Mouse (Mus musculus) liver, embryonic 16.5 days (tissue): ENCODE results near the gene Rmnd1. TPM values are rescaled to one million over a fixed set of nuclear protein-coding genes. Genes with fewer than 3 reads are reported as not detected.

Experiments
- ATAC-seq: fragments of 200-750 bp; cut with Nextera tagmentation; 2 replicates; pipeline ENCODE4 v1.8.0; 2017; ENCODE audit warnings: low read depth, mild to moderate bottlenecking, moderate number of reproducible peaks, moderate library complexity
- H3K27ac ChIP-seq: fragments of 300-500 bp; sonication (generic); 2 replicates; pipeline ENCODE4 v1.5.1; 2014; ENCODE audit warnings: mild to moderate bottlenecking, low read length
- H3K27me3 ChIP-seq: fragments of 300-500 bp; sonication (generic); 2 replicates; pipeline ENCODE4 v1.6.1; 2014; ENCODE audit warnings: low read depth, low read length, mixed read lengths; ENCODE audit not compliant: control insufficient read depth, insufficient read depth
- H3K36me3 ChIP-seq: fragments of 300-500 bp; sonication (generic); 2 replicates; pipeline ENCODE4 v1.6.1; 2014; ENCODE audit warnings: mild to moderate bottlenecking; ENCODE audit not compliant: control insufficient read depth, insufficient read depth
- H3K4me1 ChIP-seq: fragments of 300-500 bp; sonication (generic); 2 replicates; pipeline ENCODE4 v1.6.1; 2014; ENCODE audit warnings: low read depth, low read length, mixed read lengths; ENCODE audit not compliant: control insufficient read depth
- H3K4me2 ChIP-seq: fragments of 300-500 bp; sonication (generic); 2 replicates; pipeline ENCODE4 v1.6.1; 2014; ENCODE audit warnings: low read depth, low read length, mixed read lengths
- H3K4me3 ChIP-seq: fragments of 300-500 bp; sonication (generic); 2 replicates; pipeline ENCODE4 v1.5.1; 2014; ENCODE audit warnings: low read depth, mild to moderate bottlenecking, low read length
- H3K9ac ChIP-seq: fragments of 300-500 bp; sonication (generic); 2 replicates; pipeline ENCODE4 v1.6.1; 2014; ENCODE audit warnings: low read depth, low read length
- H3K9me3 ChIP-seq: fragments of 300-500 bp; sonication (generic); replicated peaks from 2 replicates; pipeline ENCODE4 v1.6.1; 2016; ENCODE audit warnings: low read length; ENCODE audit not compliant: control insufficient read depth
- WGBS: fragments of 180-500 bp; shearing (Covaris S2); extraction: QIAGEN DNeasy Blood & Tissue Kit; methylation state at CpG from one replicate; pipeline ENCODE4 v1.1.7; 2014; ENCODE audit not compliant: insufficient replicate concordance; 5-methylcytosine and 5-hydroxymethylcytosine counted together
- polyA plus RNA-seq: library from polyadenylated mRNA; unstranded; fragments of >200 nt; fragmentation: Nextera tagmentation; extraction: Ambion mirVana; gene quantifications from 2 replicates; pipeline ENCODE4 v1.2.1, GENCODE M21; 2015

Rmnd1 gene
- polyA plus RNA-seq, 1 experiment from 2014 or later: 22.9 TPM

DNA sequence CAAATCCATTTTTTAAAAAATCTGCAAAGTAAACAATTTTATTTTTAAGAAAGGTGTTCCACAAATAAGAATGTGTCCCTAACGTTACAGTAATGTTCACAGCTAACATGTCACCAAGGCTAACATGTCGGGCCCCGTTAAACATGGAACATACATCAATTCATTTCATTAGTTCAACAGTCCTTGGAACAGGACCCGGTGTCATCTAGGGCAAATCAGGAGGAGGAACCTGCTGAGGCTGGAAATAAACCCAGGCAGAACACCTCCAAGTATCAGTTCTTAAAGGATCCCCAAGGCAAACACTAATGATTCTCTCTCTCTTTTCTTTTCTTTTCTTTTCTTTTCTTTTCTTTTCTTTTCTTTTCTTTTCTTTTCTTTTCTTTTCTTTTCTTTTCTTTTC lies 57.5 kb downstream of the Rmnd1 start:
- Histone ChIP-seq H3K27me3 (no peaks in the 10 kb centered on the region), H3K9ac (no peak overlapping the region), H3K4me3 (no peak overlapping the region), H3K4me1 (no peaks in the 10 kb centered on the region), H3K27ac (no peak overlapping the region), H3K9me3 (no peaks in the 10 kb centered on the region), H3K36me3 (no peaks in the 10 kb centered on the region), H3K4me2 (no peak overlapping the region)
- 75% methylated on average over 4 of the region's 4 CpGs for WGBS
- no peak for ATAC-seq

DNA sequence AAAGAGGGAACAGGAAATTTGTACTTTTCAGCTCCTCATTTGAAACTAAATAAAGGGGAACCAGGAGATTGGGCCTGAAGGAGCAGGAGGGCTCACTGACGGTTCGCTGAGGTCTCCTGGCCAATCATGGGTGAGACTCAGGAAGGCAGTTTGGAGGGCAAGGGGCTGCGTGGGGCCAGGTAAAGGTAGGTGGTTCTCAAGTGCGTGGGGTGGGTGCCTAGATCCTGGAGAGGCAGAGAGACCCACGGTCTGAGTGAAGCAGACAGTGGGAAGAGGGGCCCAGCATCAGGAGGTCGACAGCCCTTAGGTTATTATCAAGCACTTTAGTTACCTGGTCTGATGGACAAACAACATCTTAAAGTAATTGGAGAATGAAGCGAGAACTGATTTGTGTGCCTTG lies 57.9 kb downstream of the Rmnd1 start:
- Histone ChIP-seq H3K9ac (no peak overlapping the region), H3K27ac (no peak overlapping the region)
- WGBS: 67% methylated on average over 7 of the region's 7 CpGs

GRCm38 (mm10) chr10:4373558-4373957 lies 58.6 kb downstream of the Rmnd1 start:
- Histone ChIP-seq H3K9ac (no peak overlapping the region), H3K4me2 (no peak overlapping the region), H3K27ac (no peak overlapping the region), H3K36me3 (no peaks in the 10 kb centered on the region), H3K4me3 (no peak overlapping the region), H3K4me1 (no peaks in the 10 kb centered on the region), H3K9me3 (no peaks in the 10 kb centered on the region), H3K27me3 (no peaks in the 10 kb centered on the region)
- 62% methylated on average over 4 of the region's 4 CpGs for WGBS
- ATAC-seq: no peak

More for the DNA sequence above, 57.9 kb downstream of the Rmnd1 start:
- no peaks in the 10 kb centered on the region for H3K9me3 ChIP-seq
- no peak overlapping the region for H3K4me3 ChIP-seq
- no peak overlapping the region for H3K4me2 ChIP-seq
- H3K36me3 ChIP-seq: no peaks in the 10 kb centered on the region
- ATAC-seq: no peak
- no peaks in the 10 kb centered on the region for H3K27me3 ChIP-seq
- no peaks in the 10 kb centered on the region for H3K4me1 ChIP-seq

DNA sequence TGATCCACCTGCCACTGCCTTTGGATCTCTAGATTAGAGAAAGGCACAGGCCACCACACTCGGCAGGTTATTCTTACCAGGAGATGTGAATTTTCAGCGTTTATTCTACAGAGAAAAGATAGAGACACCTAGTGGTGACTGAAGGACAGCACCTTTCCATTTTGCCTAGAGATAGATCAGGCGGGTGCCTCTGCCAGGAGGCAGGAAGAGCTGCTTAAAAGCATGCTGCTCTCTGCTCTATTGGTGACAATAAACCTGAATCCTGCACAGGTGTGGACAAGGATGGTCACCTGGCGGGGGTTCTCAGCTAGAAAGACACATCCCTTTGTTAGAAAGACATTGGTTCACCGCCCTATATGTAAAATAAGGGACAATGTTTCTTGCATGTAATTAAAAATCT lies 60.2 kb downstream of the Rmnd1 start:
- Histone ChIP-seq H3K4me3 (no peak overlapping the region), H3K4me2 (no peak overlapping the region)

GRCm38 (mm10) chr10:4370105-4370504 lies 62.1 kb downstream of the Rmnd1 start:
- H3K27ac ChIP-seq: no peak overlapping the region
- H3K4me3 ChIP-seq: no peak overlapping the region
- 74% methylated on average over 11 of the region's 11 CpGs for WGBS
- no peak for ATAC-seq
- H3K4me1 ChIP-seq: no peaks in the 10 kb centered on the region
- no peaks in the 10 kb centered on the region for H3K36me3 ChIP-seq
- H3K9me3 ChIP-seq: no peaks in the 10 kb centered on the region
- H3K4me2 ChIP-seq: no peak overlapping the region
- H3K27me3 ChIP-seq: no peaks in the 10 kb centered on the region
- H3K9ac ChIP-seq: no peak overlapping the region

More for the DNA sequence above, 60.2 kb downstream of the Rmnd1 start:
- H3K9me3 ChIP-seq: no peaks in the 10 kb centered on the region
- ATAC-seq: no peak
- no peaks in the 10 kb centered on the region for H3K4me1 ChIP-seq
- no peaks in the 10 kb centered on the region for H3K27me3 ChIP-seq
- H3K36me3 ChIP-seq: no peaks in the 10 kb centered on the region
- no peak overlapping the region for H3K9ac ChIP-seq
- no peak overlapping the region for H3K27ac ChIP-seq
- 39% methylated on average over 5 of the region's 5 CpGs for WGBS

- 79% methylated on average over 3 of the region's 3 CpGs for WGBS
- Histone ChIP-seq H3K9me3 (no peaks in the 10 kb centered on the region), H3K27me3 (no peaks in the 10 kb centered on the region), H3K4me2 (no peak overlapping the region), H3K4me3 (no peak overlapping the region), H3K36me3 (no peaks in the 10 kb centered on the region), H3K4me1 (no peaks in the 10 kb centered on the region), H3K27ac (no peak overlapping the region), H3K9ac (no peak overlapping the region)
- no peak for ATAC-seq
These were observed 67.6 kb downstream of the Rmnd1 start for GRCm38 (mm10) chr10:4364618-4365017.

GRCm38 (mm10) chr10:4357435-4357834 lies 74.8 kb downstream of the Rmnd1 start:
- Histone ChIP-seq H3K4me2 (no peak overlapping the region), H3K27ac (no peak overlapping the region), H3K9ac (no peak overlapping the region), H3K36me3 (no peaks in the 10 kb centered on the region), H3K27me3 (no peaks in the 10 kb centered on the region), H3K9me3 (no peaks in the 10 kb centered on the region), H3K4me1 (no peaks in the 10 kb centered on the region), H3K4me3 (no peak overlapping the region)
- 73% methylated on average over 10 of the region's 10 CpGs for WGBS
- no peak for ATAC-seq

DNA sequence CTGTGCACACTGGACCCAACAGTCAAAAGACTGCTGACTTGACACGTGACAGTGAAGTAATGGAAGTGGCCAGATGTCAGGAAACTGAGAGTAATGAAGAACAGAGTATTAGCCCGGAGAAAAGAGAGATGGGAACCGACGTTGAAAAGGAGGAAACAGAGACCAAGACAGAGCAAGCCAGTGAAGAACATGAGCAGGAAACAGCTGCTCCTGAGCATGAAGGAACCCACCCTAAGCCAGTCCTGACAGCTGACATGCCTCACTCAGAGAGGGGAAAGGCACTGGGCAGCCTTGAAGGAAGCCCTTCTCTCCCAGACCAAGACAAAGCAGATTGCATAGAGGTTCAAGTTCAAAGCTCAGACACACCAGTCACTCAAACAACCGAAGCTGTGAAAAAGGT lies 75.5 kb downstream of the Rmnd1 start:
- ATAC-seq: no peak
- no peaks in the 10 kb centered on the region for H3K9me3 ChIP-seq
- H3K4me3 ChIP-seq: no peak overlapping the region
- WGBS: 15% methylated on average over 5 of the region's 5 CpGs
- no peaks in the 10 kb centered on the region for H3K36me3 ChIP-seq
- no peaks in the 10 kb centered on the region for H3K27me3 ChIP-seq
- H3K4me2 ChIP-seq: no peak overlapping the region
- no peak overlapping the region for H3K9ac ChIP-seq
- H3K4me1 ChIP-seq: no peaks in the 10 kb centered on the region
- H3K27ac ChIP-seq: no peak overlapping the region

DNA sequence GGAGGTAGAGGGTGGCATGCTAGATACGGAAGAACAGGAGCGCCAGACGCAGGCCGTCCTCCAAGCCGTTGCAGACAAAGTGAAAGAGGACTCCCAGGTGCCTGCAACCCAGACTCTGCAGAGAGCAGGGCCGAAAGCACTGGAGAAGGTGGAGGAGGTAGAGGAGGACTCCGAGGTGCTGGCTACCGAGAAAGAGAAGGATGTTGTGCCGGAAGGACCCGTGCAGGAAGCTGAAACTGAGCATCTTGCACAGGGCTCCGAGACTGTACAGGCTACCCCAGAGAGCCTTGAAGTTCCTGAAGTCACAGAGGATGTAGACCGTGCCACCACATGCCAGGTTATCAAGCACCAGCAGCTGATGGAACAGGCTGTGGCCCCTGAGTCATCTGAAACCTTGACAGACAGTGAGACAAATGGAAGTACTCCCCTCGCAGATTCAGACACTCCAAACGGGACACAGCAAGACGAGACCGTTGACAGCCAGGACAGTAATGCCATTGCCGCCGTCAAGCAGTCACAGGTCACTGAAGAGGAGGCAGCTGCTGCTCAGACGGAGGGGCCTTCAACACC lies 76.2 kb downstream of the Rmnd1 start:
- 62% methylated on average over 19 of the region's 19 CpGs for WGBS
- no peak overlapping the region for H3K4me2 ChIP-seq
- H3K4me3 ChIP-seq: no peak overlapping the region
- no peaks in the 10 kb centered on the region for H3K4me1 ChIP-seq
- no peaks in the 10 kb centered on the region for H3K9me3 ChIP-seq
- no peak overlapping the region for H3K9ac ChIP-seq
- H3K36me3 ChIP-seq: no peaks in the 10 kb centered on the region
- no peak overlapping the region for H3K27ac ChIP-seq
- H3K27me3 ChIP-seq: no peaks in the 10 kb centered on the region
- no peak for ATAC-seq
